Mouse (Mus musculus) ovary, postnatal 14 days (tissue): ENCODE data around the gene Fmnl3.

Source experiments
- DNase-seq: peaks from one replicate; pipeline ENCODE4 v3.0.0; 2022; ENCODE audit warnings: low spot score

Gene Fmnl3

DNA sequence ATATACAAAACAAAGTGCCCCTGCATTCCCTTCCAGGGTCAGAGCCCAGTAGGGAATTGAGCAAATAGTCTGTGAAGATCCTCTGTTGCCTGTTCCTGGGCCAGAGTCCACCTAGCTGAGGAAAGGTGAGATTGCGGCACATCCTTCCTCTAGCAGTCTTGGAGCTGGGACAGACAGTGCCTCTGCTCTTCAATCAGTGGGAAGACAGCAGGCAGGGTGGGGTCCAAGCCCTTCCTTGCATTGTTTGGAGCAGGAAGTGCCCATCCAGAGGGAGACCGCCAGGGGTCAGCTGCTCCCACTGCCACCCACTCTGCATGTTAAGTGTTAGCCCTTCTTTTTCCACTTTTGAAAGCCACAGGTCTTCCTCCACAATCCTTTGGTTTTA lies 53.0 kb downstream of the Fmnl3 start:
- no peak for DNase-seq

DNA sequence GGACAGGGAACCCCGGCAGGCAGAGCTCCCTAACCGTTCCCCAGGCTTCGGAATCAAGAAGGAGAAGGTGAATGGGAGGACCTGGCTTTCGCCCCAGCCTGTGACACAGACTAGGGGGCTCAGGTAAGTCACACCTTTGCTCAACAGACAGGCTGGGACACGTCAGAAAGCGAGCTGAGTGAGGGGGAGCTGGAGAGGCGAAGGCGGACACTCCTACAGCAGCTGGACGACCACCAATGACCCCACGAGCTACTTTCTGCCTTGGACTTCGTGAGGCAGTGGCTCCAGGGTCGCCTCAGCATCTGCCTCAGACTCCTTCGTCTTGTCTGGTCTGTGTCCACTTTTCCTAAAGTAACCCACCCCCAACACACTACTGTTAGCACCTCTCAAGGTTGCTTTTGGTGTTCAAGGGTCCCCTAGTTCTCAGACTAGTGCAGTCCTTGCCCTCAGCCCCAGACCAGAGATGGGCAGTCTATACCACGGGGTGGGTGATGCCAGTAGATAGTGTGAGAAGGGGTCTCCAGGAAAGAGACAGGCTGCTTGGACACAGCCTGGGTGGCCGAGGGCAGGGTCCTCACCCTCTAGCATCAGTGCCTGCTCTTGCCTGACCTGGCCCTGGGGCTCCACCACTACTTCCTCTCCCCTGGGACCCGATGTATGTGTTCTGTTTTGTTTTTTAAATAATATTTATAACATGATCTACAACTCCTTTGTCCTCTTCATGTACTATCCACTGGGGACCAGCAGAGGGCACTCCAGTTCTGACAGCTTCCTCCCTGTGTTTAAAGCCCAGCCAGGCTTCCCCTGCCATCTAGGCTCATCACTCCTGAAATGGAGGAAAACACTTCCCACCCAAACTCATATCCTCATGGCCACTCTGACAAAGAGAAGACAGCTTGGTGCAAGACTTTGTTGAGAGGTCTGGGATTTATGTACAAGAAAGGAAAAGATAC lies 53.7 kb downstream of the Fmnl3 start:
- peak; percentile 72 for DNase-seq

DNA sequence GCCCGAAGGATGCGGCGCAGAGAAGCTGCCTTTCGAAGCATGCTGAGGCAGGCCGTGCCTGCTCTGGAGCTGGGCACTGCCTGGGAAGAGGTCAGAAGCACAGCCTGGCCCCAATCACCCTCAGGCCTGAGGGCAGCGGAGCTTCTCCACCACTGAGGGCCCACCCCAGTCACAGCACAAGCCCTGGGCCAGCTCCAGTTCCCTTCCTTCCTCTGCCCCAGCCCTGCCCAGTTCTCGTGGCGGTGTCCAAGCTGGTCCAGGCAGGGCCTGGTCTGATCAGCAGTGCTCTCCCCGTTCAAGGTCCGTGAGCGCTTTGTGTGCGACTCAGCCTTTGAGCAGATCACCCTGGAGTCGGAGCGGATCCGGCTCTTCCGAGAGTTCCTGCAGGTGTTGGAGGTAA lies 55.4 kb downstream of the Fmnl3 start:
- DNase-seq: no peak

DNA sequence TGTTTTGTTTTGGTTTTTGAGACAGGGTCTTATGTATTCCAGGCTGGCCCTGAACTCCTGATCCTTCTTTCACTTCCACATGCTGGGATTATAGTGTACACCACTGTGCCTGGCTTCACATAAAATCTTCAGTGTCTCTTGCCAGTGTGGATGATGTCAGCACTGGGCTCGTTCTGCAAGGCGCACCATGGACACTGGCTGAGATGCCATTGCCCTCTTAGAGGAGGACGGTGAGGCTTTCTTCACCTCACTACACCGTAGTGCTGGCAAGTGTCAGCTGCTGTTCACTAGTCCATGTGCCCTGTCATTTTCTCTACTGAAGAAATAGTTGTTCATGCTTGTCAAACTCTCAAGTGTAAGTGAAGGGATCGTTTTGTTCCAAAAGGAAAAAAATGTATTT lies 59.7 kb downstream of the Fmnl3 start:
- DNase-seq: no peak

DNA sequence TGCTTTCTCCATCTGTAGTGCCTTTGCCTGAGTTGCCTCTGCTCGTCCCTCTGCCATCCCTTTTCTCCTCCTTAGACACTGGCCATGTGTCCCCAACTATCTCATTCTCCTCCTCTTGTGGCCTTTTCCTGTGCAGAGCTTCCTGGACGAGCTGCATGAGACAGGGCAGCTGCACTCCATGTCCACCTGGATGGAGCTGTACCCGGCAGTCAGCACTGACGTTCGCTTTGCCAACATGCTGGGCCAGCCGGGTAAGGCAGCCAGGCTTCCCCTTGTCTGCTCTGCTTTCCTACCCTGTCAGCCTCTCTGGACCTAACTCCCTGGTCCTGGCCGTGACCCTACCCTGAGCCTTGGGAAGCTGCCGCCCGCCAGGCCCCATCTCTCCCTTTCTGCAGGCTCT lies 60.7 kb downstream of the Fmnl3 start:
- no peak for DNase-seq

DNA sequence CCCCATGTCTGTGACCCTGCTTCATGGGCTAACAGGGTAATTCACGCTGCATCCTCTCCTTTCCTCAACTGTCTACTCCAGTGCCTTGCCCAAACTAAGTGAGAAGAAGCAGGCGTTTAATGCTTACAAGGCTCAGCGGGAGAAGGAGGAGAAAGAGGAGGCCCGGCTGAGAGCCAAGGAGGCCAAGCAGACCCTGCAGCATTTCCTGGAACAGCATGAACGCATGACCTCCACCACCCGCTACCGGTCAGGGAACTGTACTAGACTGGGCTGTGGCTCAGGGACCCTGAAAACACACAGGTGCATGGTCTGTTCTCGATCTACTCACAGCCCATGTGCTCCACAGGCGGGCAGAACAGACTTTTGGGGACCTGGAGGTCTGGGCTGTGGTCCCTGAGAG lies 62.8 kb downstream of the Fmnl3 start:
- DNase-seq: no peak

DNA sequence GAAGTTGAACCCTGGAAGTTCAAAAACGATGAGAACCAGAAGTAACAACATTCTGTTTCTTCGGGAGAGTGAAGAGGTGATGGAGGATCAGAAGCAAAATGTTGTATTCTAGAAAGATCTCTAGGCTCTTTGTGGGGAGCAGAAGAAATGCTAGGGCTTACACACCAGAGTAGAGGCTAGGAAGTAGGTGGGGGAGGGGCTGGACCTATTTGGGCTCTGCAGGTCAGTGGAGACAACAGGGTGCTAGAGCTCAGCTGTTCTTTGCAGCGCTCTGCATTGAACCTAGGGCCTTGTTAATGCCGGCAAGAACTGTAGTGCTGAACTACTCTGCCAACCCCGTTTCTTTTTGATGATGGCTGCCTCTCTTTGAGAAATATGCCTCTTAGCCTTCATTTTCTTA lies 74.1 kb downstream of the Fmnl3 start:
- no peak for DNase-seq

DNA sequence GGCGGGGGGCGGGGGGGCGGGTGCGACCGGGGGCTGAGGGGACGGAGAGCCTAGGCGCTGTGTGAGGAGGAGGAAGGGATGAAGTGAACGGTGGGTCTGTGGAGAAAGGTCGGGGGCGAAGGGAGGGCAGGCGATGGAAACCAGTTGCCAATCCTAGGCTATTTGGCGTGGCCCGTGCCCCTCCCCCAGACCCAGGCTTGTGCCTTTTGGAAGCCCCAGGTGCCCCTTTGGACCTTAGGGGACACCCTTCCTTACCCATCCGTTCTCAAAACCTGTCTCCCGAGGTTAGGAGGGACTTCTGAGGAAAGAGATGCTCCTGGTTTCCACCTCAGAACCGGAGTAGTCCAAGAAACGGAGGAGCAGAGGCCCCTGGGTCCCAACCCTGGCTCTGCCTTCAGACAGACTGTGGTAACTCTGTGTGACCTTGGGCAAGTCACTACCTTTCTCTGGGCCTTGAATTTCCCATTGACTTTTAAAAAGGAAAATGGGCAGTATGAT lies 74.7 kb downstream of the Fmnl3 start, which contains the start of gene Fam186b:
Gene Fam186b (minus strand): TSS at position 405 of the 498 bp plus-strand sequence.
- DNase-seq: no peak

DNA sequence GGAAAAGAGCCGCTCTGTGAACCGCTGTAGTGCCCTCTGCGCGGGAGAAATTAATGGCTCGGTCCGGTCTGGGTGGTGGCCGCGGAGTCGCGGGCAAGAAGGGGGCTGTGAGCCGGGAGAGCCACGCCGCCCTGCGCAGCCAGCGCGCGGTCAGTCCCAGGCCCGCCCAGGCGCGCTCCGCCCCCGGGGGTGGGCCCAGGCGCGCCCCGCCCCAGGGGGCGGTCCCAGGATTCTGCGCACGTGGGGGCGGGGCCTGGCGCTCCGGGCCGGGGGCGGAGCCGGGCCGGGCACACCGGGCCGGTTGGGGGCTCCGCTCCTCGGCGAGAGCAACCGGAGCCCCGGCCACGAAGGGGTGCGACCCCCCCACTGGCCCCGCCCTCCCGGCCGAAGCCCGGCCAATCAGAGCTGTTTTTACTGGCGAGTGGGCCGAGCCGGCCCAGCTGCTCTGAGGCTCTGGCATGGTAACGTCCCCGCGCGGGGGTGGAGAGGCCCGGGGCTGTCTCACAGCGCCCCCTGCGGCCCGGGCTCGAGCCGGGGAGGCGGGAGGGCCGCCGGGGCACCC lies 75.4 kb downstream of the Fmnl3 start, which contains the start of gene Prpf40b:
Gene Prpf40b (plus strand): TSS at position 275 of the 562 bp plus-strand sequence.
- peak; percentile 94 for DNase-seq

DNA sequence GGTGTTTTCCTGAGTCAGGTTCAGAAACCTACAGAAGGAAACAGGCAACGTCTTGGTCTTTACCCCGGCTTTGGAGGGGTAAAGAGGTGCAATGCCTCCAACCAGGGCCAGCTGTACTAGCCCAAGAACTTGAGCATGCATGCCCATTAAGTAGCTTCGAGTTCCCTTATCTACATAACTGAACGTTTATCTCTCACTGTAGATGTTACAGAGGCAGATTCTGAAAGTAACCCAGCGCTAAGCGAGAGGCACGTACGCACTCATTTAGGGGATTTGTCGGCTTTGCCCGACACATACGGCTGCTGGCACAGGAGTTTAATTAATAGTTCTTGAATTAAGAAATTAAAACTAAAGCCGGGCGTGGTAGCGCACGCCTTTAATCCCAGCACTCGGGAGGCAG lies 76.0 kb downstream of the Fmnl3 start:
- no peak for DNase-seq

DNA sequence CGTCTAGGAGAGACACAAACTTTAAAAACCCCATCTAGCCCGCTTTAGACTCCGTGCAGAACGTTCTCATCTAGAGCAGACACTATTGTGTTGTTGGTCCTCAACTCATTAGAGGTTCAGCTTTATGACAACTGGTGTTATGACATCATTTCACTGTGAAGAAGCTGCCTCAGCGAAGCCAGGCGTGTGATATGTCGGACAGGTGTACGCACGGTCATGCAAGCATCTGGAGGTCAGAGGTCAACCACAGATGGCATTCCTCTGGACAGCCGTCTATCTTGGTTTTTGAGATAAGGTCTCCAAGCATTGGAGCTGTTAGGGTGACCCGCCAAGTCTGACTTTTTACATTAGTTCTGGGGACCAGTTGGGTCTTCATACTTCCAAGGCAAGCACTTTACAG lies 79.7 kb downstream of the Fmnl3 start:
- DNase-seq: no peak

DNA sequence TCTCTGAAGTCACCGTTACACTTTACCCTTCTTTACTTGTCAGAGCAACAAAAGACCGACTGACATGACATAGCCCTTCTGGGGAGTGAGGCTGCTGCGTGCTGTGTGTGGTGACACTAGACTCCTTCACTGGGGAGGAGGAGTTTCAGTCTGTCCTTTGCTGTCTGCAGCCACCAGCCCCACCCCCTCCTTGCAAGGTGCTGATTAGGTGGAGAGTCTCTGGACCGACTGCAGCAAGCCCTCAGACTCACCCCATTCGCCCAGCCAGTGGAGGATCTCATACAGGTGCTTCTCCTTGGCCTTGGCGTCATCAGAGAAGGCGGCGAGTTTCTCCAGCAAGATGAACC lies 85.1 kb downstream of the Fmnl3 start:
- no peak for DNase-seq

DNA sequence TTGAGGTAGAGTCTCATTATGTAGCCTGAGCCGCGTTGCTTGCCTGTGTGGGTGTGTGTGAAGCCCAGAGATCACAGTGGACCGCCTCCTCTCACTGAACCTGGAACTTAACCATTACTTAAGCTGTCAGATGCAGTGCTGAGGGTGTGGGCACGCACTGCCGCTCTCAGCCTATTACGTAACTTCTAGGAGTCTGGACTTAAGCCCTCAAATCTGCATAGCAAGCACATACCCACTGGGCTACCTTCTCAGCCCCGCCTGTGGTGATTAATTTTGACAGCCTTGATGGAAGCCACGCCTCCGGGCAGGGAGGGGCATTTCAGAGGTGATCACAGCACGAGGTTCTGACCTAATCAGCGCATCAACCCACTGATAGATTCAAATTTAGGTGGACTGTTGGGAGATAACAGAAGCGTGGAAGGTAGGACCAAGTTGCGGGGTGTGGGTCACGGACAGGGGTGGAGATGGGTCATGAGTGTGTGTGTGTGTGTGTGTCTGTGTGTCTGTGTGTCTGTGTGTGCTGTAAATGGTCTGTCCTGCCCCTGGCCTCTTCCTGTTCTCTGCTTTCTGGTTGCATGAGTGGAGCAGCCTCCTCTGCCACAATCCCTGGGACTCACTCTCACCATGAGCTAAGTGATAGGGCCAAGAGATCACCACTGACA lies 85.6 kb downstream of the Fmnl3 start:
- DNase-seq: no peak

DNA sequence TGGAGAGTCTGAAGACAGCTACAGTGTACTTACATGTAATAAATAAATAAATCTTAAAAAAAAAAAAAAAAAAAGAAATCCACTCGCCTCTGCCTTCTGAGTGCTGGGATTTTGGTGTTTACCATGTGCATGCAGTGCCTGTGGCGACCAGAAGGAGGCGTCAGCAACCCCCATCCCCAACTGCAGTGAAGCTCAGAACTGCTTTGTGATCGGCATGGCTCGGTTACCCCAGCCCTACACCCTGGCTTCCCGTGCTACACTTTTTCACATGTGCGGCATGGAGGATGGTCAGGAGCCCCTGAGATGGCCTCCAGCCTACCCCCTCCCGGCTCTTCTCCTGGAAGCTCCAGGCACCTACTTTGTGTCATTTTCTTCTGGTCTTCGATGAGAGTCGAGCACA lies 86.8 kb downstream of the Fmnl3 start:
- no peak for DNase-seq

DNA sequence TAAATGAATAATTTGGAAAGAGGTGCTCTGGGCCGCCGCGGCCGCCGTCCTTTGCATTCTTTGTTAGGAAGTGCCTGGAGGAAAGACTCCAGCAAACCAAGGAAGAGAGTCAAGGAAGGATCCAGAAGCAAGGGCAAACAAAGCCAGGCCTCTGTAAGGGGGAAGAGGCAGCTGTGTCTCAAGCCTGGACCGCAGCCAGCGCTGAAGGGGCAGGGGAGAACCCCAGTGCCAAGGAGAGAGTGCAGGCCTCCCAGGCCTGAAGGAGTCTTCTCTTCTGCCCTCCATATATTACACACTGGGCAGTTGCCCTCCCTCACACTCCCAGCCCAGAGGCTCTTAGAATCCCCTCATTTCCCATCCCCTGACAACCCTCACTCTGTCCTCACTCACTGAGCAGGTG lies 92.0 kb downstream of the Fmnl3 start:
- no peak for DNase-seq

DNA sequence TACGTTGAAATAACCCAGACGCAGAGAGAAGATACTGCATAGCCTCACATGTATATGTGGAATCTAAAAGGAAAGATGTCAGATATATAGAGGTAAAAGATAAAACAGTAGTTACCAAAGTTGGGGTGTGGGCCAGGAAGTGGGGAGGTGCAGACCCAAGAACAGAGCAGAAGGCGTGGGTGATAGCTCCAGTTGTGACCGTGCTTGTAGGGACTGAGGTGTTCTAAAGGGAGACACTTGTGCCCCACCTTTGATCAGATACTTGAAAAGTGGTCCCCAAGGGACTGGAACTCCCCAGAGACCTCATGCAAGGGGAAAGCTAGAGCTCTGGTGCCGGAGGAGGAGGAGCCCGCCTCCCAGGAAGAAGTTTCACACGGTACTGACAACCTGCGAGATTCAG lies 94.2 kb downstream of the Fmnl3 start:
- no peak for DNase-seq
